Mouse (Mus musculus): ENCODE measurements around the gene Crcp. TPM values are rescaled to one million over a fixed set of nuclear protein-coding genes. Genes with fewer than 3 reads are reported as not detected.
A peak's percentile ranks its signal among the peaks of the same experiment; 100 is the strongest.

The Crcp gene
- polyA plus RNA-seq, 1 experiment: 56.5 TPM

GRCm38 (mm10) chr5:130048786-130049520, 19.9 kb downstream of the Crcp start:
- Histone ChIP-seq H3K4me3 (ENCODE audit: control insufficient read depth, low read depth, low read length) (peak overlapping the region; percentile 41), H3K27me3 (ENCODE audit: control insufficient read depth, insufficient read depth, low read length) (no peaks in the 10 kb centered on the region), H3K36me3 (ENCODE audit: control insufficient read depth, insufficient read depth, low read length) (peaks cover 4% of the 10 kb centered on the region), H3K27ac (ENCODE audit: control insufficient read depth, insufficient read depth, low read depth, low read length) (peak overlapping the region; percentile 40), H3K4me1 (ENCODE audit: control insufficient read depth, insufficient read depth, low read length) (no peaks in the 10 kb centered on the region)
- TF ChIP-seq POLR2A (IDR thresholded peaks at IDR 0.05; ENCODE audit: control insufficient read depth, low read depth, low read length) (no peak), CTCF (IDR thresholded peaks at IDR 0.05; ENCODE audit: control insufficient read depth, insufficient read depth, insufficient replicate concordance, low read depth, low read length) (no peak)

GRCm38 (mm10) chr5:130050416-130050815, 21.3 kb downstream of the Crcp start:
- H3K27ac ChIP-seq (ENCODE audit: control insufficient read depth, insufficient read depth, low read depth, low read length): no peak overlapping the region
- H3K4me3 ChIP-seq (ENCODE audit: control insufficient read depth, low read depth, low read length): no peak overlapping the region
- TF ChIP-seq POLR2A (IDR thresholded peaks at IDR 0.05; ENCODE audit: control insufficient read depth, low read depth, low read length) (no peak), CTCF (IDR thresholded peaks at IDR 0.05; ENCODE audit: control insufficient read depth, insufficient read depth, insufficient replicate concordance, low read depth, low read length) (no peak)
- no peaks in the 10 kb centered on the region for H3K27me3 ChIP-seq (ENCODE audit: control insufficient read depth, insufficient read depth, low read length)
- H3K36me3 ChIP-seq (ENCODE audit: control insufficient read depth, insufficient read depth, low read length): peaks cover 4% of the 10 kb centered on the region
- H3K4me1 ChIP-seq (ENCODE audit: control insufficient read depth, insufficient read depth, low read length): no peaks in the 10 kb centered on the region

GRCm38 (mm10) chr5:130051073-130051860, 22.2 kb downstream of the Crcp start:
- no peak overlapping the region for H3K4me3 ChIP-seq (ENCODE audit: control insufficient read depth, low read depth, low read length)
- H3K36me3 ChIP-seq (ENCODE audit: control insufficient read depth, insufficient read depth, low read length): peaks cover 4% of the 10 kb centered on the region
- no peaks in the 10 kb centered on the region for H3K4me1 ChIP-seq (ENCODE audit: control insufficient read depth, insufficient read depth, low read length)
- no peak overlapping the region for H3K27ac ChIP-seq (ENCODE audit: control insufficient read depth, insufficient read depth, low read depth, low read length)
- TF ChIP-seq POLR2A (IDR thresholded peaks at IDR 0.05; ENCODE audit: control insufficient read depth, low read depth, low read length) (no peak), CTCF (IDR thresholded peaks at IDR 0.05; ENCODE audit: control insufficient read depth, insufficient read depth, insufficient replicate concordance, low read depth, low read length) (no peak)
- no peaks in the 10 kb centered on the region for H3K27me3 ChIP-seq (ENCODE audit: control insufficient read depth, insufficient read depth, low read length)

GRCm38 (mm10) chr5:130052510-130052909, 23.4 kb downstream of the Crcp start:
- Histone ChIP-seq H3K27me3 (ENCODE audit: control insufficient read depth, insufficient read depth, low read length) (no peaks in the 10 kb centered on the region), H3K4me1 (ENCODE audit: control insufficient read depth, insufficient read depth, low read length) (no peaks in the 10 kb centered on the region), H3K4me3 (ENCODE audit: control insufficient read depth, low read depth, low read length) (no peak overlapping the region), H3K36me3 (ENCODE audit: control insufficient read depth, insufficient read depth, low read length) (no peaks in the 10 kb centered on the region; the same call in 1 of the 2 replicates), H3K27ac (ENCODE audit: control insufficient read depth, insufficient read depth, low read depth, low read length) (no peak overlapping the region)
- TF ChIP-seq CTCF (IDR thresholded peaks at IDR 0.05; ENCODE audit: control insufficient read depth, insufficient read depth, insufficient replicate concordance, low read depth, low read length) (no peak), POLR2A (IDR thresholded peaks at IDR 0.05; ENCODE audit: control insufficient read depth, low read depth, low read length) (no peak)

- TF ChIP-seq POLR2A (IDR thresholded peaks at IDR 0.05; ENCODE audit: control insufficient read depth, low read depth, low read length): no peak
- TF ChIP-seq CTCF (IDR thresholded peaks at IDR 0.05; ENCODE audit: control insufficient read depth, insufficient read depth, insufficient replicate concordance, low read depth, low read length): no peak
- H3K27me3 ChIP-seq (ENCODE audit: control insufficient read depth, insufficient read depth, low read length): no peaks in the 10 kb centered on the region
These were observed 23.9 kb downstream of the Crcp start for GRCm38 (mm10) chr5:130052955-130053354.

GRCm38 (mm10) chr5:130055688-130056087, 26.6 kb downstream of the Crcp start:
- TF ChIP-seq CTCF (IDR thresholded peaks at IDR 0.05; ENCODE audit: control insufficient read depth, insufficient read depth, insufficient replicate concordance, low read depth, low read length) (no peak), POLR2A (IDR thresholded peaks at IDR 0.05; ENCODE audit: control insufficient read depth, low read depth, low read length) (no peak)
- Histone ChIP-seq H3K27ac (ENCODE audit: control insufficient read depth, insufficient read depth, low read depth, low read length) (no peak overlapping the region), H3K4me1 (ENCODE audit: control insufficient read depth, insufficient read depth, low read length) (peaks cover 2% of the 10 kb centered on the region; the same call in 1 of the 2 replicates), H3K4me3 (ENCODE audit: control insufficient read depth, low read depth, low read length) (no peak overlapping the region), H3K36me3 (ENCODE audit: control insufficient read depth, insufficient read depth, low read length) (peaks cover 2% of the 10 kb centered on the region), H3K27me3 (ENCODE audit: control insufficient read depth, insufficient read depth, low read length) (no peaks in the 10 kb centered on the region)

More at GRCm38 (mm10) chr5:130052955-130053354, 23.9 kb downstream of the Crcp start:
- no peaks in the 10 kb centered on the region; the same call in 1 of the 2 replicates for H3K36me3 ChIP-seq (ENCODE audit: control insufficient read depth, insufficient read depth, low read length)
- H3K27ac ChIP-seq (ENCODE audit: control insufficient read depth, insufficient read depth, low read depth, low read length): no peak overlapping the region
- no peaks in the 10 kb centered on the region for H3K4me1 ChIP-seq (ENCODE audit: control insufficient read depth, insufficient read depth, low read length)
- no peak overlapping the region for H3K4me3 ChIP-seq (ENCODE audit: control insufficient read depth, low read depth, low read length)

DNA sequence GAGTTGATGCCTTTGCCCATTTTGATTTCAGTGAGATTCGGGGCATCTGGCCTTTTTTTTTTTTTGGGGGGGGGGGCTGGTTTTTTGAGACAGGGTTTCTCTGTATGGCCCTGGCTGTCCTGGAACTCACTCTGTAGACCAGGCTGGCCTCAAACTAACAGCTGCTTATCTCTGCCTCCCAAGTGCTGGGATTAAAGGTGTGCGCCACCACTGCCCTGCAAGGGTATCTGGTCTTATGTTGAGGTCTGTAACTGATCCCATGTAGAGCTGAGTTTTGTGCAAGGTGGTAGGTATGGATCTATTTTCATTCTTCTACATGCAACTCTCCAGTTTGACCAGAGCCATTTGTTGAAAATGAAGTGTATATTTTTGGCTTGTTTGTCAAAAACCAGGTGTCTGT, 27.2 kb downstream of the Crcp start:
- TF ChIP-seq CTCF (IDR thresholded peaks at IDR 0.05; ENCODE audit: control insufficient read depth, insufficient read depth, insufficient replicate concordance, low read depth, low read length) (no peak), POLR2A (IDR thresholded peaks at IDR 0.05; ENCODE audit: control insufficient read depth, low read depth, low read length) (no peak)
- Histone ChIP-seq H3K27me3 (ENCODE audit: control insufficient read depth, insufficient read depth, low read length) (no peaks in the 10 kb centered on the region), H3K36me3 (ENCODE audit: control insufficient read depth, insufficient read depth, low read length) (peaks cover 2% of the 10 kb centered on the region), H3K27ac (ENCODE audit: control insufficient read depth, insufficient read depth, low read depth, low read length) (no peak overlapping the region), H3K4me3 (ENCODE audit: control insufficient read depth, low read depth, low read length) (no peak overlapping the region), H3K4me1 (ENCODE audit: control insufficient read depth, insufficient read depth, low read length) (peaks cover 2% of the 10 kb centered on the region; the same call in 1 of the 2 replicates)
